ENCODE assay signal across 8 mouse cellular contexts in genomic region chr11:59839459-59840126, GRCm38 (mm10). TPM values are rescaled to one million over a fixed set of nuclear protein-coding genes. Genes with fewer than 3 reads are reported as not detected.
DNase-seq lines count a peak whose midpoint lies in the region; ATAC-seq lines count a peak whose summit lies in the region.

Gene Cops3, minus strand, starts transcription at chr11:59839838.

- DNase-seq in Muller cell, postnatal 12 days (ENCODE audit: inconsistent ontology term): peak; percentile 98
- DNase-seq in cerebellum, adult 9-11 months: peak; percentile 96
- peak; percentile 95 to 97 for DNase-seq in frontal cortex, adult 2 months (ENCODE audit: extremely low spot score in 1 of 2, low spot score in 1 of 2)
- DNase-seq in hindbrain, embryonic 11.5 days (ENCODE audit: low spot score): peak; percentile 97
- DNase-seq in layer of hippocampus, postnatal 10 days (ENCODE audit: low spot score in 2 of 2): peak; percentile 91 to 94
- peak; percentile 98 for DNase-seq in lung, postnatal 10 days
- DNase-seq in ovary, postnatal 36 days (ENCODE audit: low spot score): peak; percentile 91
- DNase-seq in thymus, postnatal 25 days: peak; percentile 93

- H3K4me2 ChIP-seq in hindbrain, embryonic 11.5 days (replicated peaks; ENCODE audit: low read depth, low read length): peak within 1 kb of the TSS; percentile 62

- H3K27ac ChIP-seq in hindbrain, embryonic 11.5 days (ENCODE audit: low read depth, low read length): peak within 1 kb of the TSS; percentile 96

- no peaks in the 10 kb centered on the region for H3K27me3 ChIP-seq in hindbrain, embryonic 11.5 days (ENCODE audit: control insufficient read depth, insufficient read depth, low read length)

- H3K36me3 ChIP-seq in hindbrain, embryonic 11.5 days (ENCODE audit: control insufficient read depth, insufficient read depth, low read length): no peaks in the 10 kb centered on the region

- H3K9me3 ChIP-seq in hindbrain, embryonic 11.5 days (ENCODE audit: control insufficient read depth, low read length): no peaks in the 10 kb centered on the region

- peak within 1 kb of the TSS; percentile 98 for H3K9ac ChIP-seq in hindbrain, embryonic 11.5 days (ENCODE audit: low read depth, low read length)

- WGBS in hindbrain, embryonic 11.5 days: 1% methylated on average over 38 of the region's 43 CpGs

- ATAC-seq in hindbrain, embryonic 11.5 days (ENCODE audit: low FRiP score): peak; percentile 97

- peak within 1 kb of the TSS; percentile 98 for H3K4me3 ChIP-seq in hindbrain, embryonic 11.5 days (ENCODE audit: low read depth, low read length)

- peaks cover 3% of the 10 kb centered on the region for H3K4me1 ChIP-seq in hindbrain, embryonic 11.5 days (replicated peaks; ENCODE audit: control insufficient read depth, insufficient read depth, low read length)

RNA-seq across cellular contexts. Expression of gene Cops3, which starts in this region (rescaled TPM):
- 51.9 and 56.2 TPM in 2 replicates for polyA plus RNA-seq in frontal cortex, adult 2 months (2012; rRNA removed)
- polyA plus RNA-seq in hindbrain, embryonic 11.5 days (2014; fragmentation: Nextera tagmentation; extraction: Ambion mirVana): 246 and 254 TPM in 2 replicates
- 10 to 100 TPM; 72.1 to 76.4 TPM for total RNA-seq in layer of hippocampus, postnatal 10 days (2021)

Comparison
In these comparisons a context has a peak if more than half of its experiments do, and no peak if none do; other contexts are left out.
1. Peak in every context shown above with its lines: DNase-seq, ATAC-seq, H3K4me3 ChIP-seq and H3K27ac ChIP-seq.